Mouse (Mus musculus) CH12.LX (cell line): Measurements from ENCODE around the gene Pfkfb4. TPM values are rescaled to one million over a fixed set of nuclear protein-coding genes. Genes with fewer than 3 reads are reported as not detected.
A peak's percentile ranks its signal among the peaks of the same experiment; 100 is the strongest.

Experiments used
- DNase-seq: peaks from one replicate; pipeline ENCODE4 v3.0.0-alpha.2; 2013; ENCODE audit errors: extremely low read depth
- H3K27ac ChIP-seq: 2 replicates; pipeline ENCODE4 v1.5.1; 2012; ENCODE audit warnings: low read depth, mild to moderate bottlenecking, control low read depth, moderate library complexity; ENCODE audit not compliant: insufficient read depth
- H3K27me3 ChIP-seq: replicated peaks from 2 replicates; pipeline ENCODE3; 2012; ENCODE audit warnings: inconsistent platforms
- H3K36me3 ChIP-seq, 2 experiments: replicated peaks in 1 of 2; 2 replicates each; pipeline versions ENCODE3 to v1.6.1; 2012; ENCODE audit warnings: inconsistent platforms in 1 of 2, low read length in 1 of 2, mild to moderate bottlenecking in 1 of 2, mixed read lengths in 1 of 2, moderate library complexity in 1 of 2; ENCODE audit not compliant: control insufficient read depth in 1 of 2, insufficient read depth in 1 of 2
- H3K4me1 ChIP-seq, 2 experiments: 2 replicates each; pipeline ENCODE4 v1.6.1; 2012; ENCODE audit warnings: inconsistent platforms in 1 of 2, moderate library complexity in 1 of 2; ENCODE audit not compliant: insufficient read depth in 2 of 2, control insufficient read depth in 1 of 2
- H3K4me2 ChIP-seq: 2 replicates; pipeline ENCODE4 v1.6.1; 2012; ENCODE audit warnings: low read depth, mild to moderate bottlenecking, control low read depth; ENCODE audit not compliant: poor library complexity, insufficient read depth, severe bottlenecking
- H3K4me3 ChIP-seq, 3 experiments: fragments of 150-350 bp in 1 of 3; sonication (generic) in 1 of 3; replicated peaks in 1 of 3; 2 replicates each; pipeline versions ENCODE3 to v1.5.1; 2011 to 2012; ENCODE audit warnings: low read depth in 2 of 3, low read length in 2 of 3, mild to moderate bottlenecking in 2 of 3, moderate library complexity in 2 of 3, control low read depth in 1 of 3, improper control_type of control experiment in 1 of 3, inconsistent platforms in 1 of 3, mixed read lengths in 1 of 3; ENCODE audit not compliant: poor library complexity in 1 of 3
- H3K79me2 ChIP-seq: replicated peaks from 2 replicates; pipeline ENCODE4 v1.6.1; 2012; ENCODE audit warnings: mild to moderate bottlenecking, moderate library complexity; ENCODE audit not compliant: control insufficient read depth, poor library complexity, insufficient read depth, severe bottlenecking; ENCODE audit errors: extremely low read depth
- H3K9ac ChIP-seq: 2 replicates; pipeline ENCODE4 v1.6.1; 2012; ENCODE audit warnings: low read depth, mild to moderate bottlenecking, control low read depth, moderate library complexity; ENCODE audit not compliant: insufficient read depth
- H3K9me3 ChIP-seq: replicated peaks from 2 replicates; pipeline ENCODE3; 2012; ENCODE audit warnings: low read length, inconsistent platforms, mixed read lengths
- BHLHE40 ChIP-seq: IDR thresholded peaks from 2 replicates; pipeline ENCODE4 v1.6.1; 2011; ENCODE audit warnings: mild to moderate bottlenecking, low read depth, low read length, improper control_type of control experiment
- CHD1 ChIP-seq: IDR thresholded peaks from 2 replicates; pipeline ENCODE4 v1.6.1; 2012; ENCODE audit warnings: low read depth, low read length, improper control_type of control experiment, inconsistent platforms
- CHD2 ChIP-seq: IDR thresholded peaks from 2 replicates; pipeline ENCODE4 v1.6.1; 2011; ENCODE audit warnings: low read length, improper control_type of control experiment
- CTCF ChIP-seq, 2 experiments: IDR thresholded peaks in 1 of 2; conservative IDR thresholded peaks in 1 of 2; 2 replicates each; pipeline ENCODE4 v1.5.1; 2011 to 2012; ENCODE audit warnings: low read depth in 2 of 2, low read length in 2 of 2, improper control_type of control experiment in 1 of 2, inconsistent platforms in 1 of 2, mild to moderate bottlenecking in 1 of 2, moderate library complexity in 1 of 2
- E2F4 ChIP-seq: IDR thresholded peaks from 2 replicates; pipeline ENCODE4 v1.6.1; 2011; ENCODE audit warnings: low read depth, low read length, improper control_type of control experiment; ENCODE audit not compliant: insufficient replicate concordance
- ELF1 ChIP-seq: IDR thresholded peaks from 2 replicates; pipeline ENCODE4 v1.6.1; 2014; ENCODE audit warnings: low read depth, mild to moderate bottlenecking, inconsistent platforms, low read length, improper control_type of control experiment
- EP300 ChIP-seq: IDR thresholded peaks from 2 replicates; pipeline ENCODE4 v1.6.1; 2011; ENCODE audit warnings: low read length, improper control_type of control experiment
- ETS1 ChIP-seq: conservative IDR thresholded peaks from 2 replicates; pipeline ENCODE4 v1.6.1; 2012; ENCODE audit warnings: low read depth, mild to moderate bottlenecking, inconsistent platforms, low read length, improper control_type of control experiment, moderate library complexity
- IRF4 ChIP-seq: IDR thresholded peaks from 2 replicates; pipeline ENCODE4 v1.6.1; 2014; ENCODE audit warnings: low read depth, mild to moderate bottlenecking, inconsistent platforms, low read length, improper control_type of control experiment
- JUN ChIP-seq: IDR thresholded peaks from 2 replicates; pipeline ENCODE4 v1.6.1; 2011; ENCODE audit warnings: low read depth, mild to moderate bottlenecking, low read length, improper control_type of control experiment, moderate library complexity; ENCODE audit not compliant: insufficient read depth
- KAT2A ChIP-seq: IDR thresholded peaks from 2 replicates; pipeline ENCODE4 v1.6.1; 2012; ENCODE audit warnings: low read length, improper control_type of control experiment, inconsistent platforms; ENCODE audit not compliant: insufficient replicate concordance
- MAFK ChIP-seq: IDR thresholded peaks from 2 replicates; pipeline ENCODE4 v1.6.1; 2011; ENCODE audit warnings: low read length, improper control_type of control experiment; ENCODE audit not compliant: insufficient replicate concordance
- MAX ChIP-seq: IDR thresholded peaks from 2 replicates; pipeline ENCODE4 v1.6.1; 2011; ENCODE audit warnings: low read length, improper control_type of control experiment
- MEF2A ChIP-seq: IDR thresholded peaks from 2 replicates; pipeline ENCODE4 v1.6.1; 2014; ENCODE audit warnings: low read depth, mild to moderate bottlenecking, inconsistent platforms, low read length, improper control_type of control experiment, borderline replicate concordance
- MXI1 ChIP-seq: IDR thresholded peaks from 2 replicates; pipeline ENCODE4 v1.6.1; 2011; ENCODE audit warnings: mild to moderate bottlenecking, low read depth, low read length, improper control_type of control experiment
- MYC ChIP-seq: IDR thresholded peaks from 2 replicates; pipeline ENCODE4 v1.6.1; 2011; ENCODE audit warnings: low read depth, mild to moderate bottlenecking, improper control_type of control experiment, low read length
- NELFE ChIP-seq: IDR thresholded peaks from 2 replicates; pipeline ENCODE4 v1.6.1; 2011; ENCODE audit warnings: low read depth, low read length, improper control_type of control experiment
- NRF1 ChIP-seq: IDR thresholded peaks from 2 replicates; pipeline ENCODE4 v1.6.1; 2014; ENCODE audit warnings: low read depth, mild to moderate bottlenecking, inconsistent platforms, low read length, improper control_type of control experiment, moderate library complexity
- POLR2A ChIP-seq: IDR thresholded peaks from 2 replicates; pipeline ENCODE4 v1.6.1; 2011; ENCODE audit warnings: low read depth, mild to moderate bottlenecking, improper control_type of control experiment, low read length
- POLR2AphosphoS2 ChIP-seq: IDR thresholded peaks from 2 replicates; pipeline ENCODE4 v1.6.1; 2011; ENCODE audit warnings: low read depth, low read length, improper control_type of control experiment
- RAD21 ChIP-seq: IDR thresholded peaks from 2 replicates; pipeline ENCODE4 v1.6.1; 2011; ENCODE audit warnings: low read depth, mild to moderate bottlenecking, low read length, improper control_type of control experiment, moderate library complexity
- RCOR1 ChIP-seq: conservative IDR thresholded peaks from 2 replicates; pipeline ENCODE4 v1.6.1; 2012; ENCODE audit warnings: low read depth, mild to moderate bottlenecking, inconsistent platforms, low read length, improper control_type of control experiment
- SMC3 ChIP-seq: IDR thresholded peaks from 2 replicates; pipeline ENCODE4 v1.6.1; 2011; ENCODE audit warnings: low read depth, low read length, improper control_type of control experiment
- TBP ChIP-seq: conservative IDR thresholded peaks from 2 replicates; pipeline ENCODE4 v1.6.1; 2011; ENCODE audit warnings: low read depth, low read length, improper control_type of control experiment
- TCF12 ChIP-seq: IDR thresholded peaks from 2 replicates; pipeline ENCODE4 v1.6.1; 2014; ENCODE audit warnings: low read depth, mild to moderate bottlenecking, inconsistent platforms, low read length, improper control_type of control experiment
- USF2 ChIP-seq: conservative IDR thresholded peaks from 2 replicates; pipeline ENCODE4 v1.6.1; 2011; ENCODE audit warnings: low read depth, low read length, improper control_type of control experiment
- ZC3H11A ChIP-seq: IDR thresholded peaks from 2 replicates; pipeline ENCODE4 v1.6.1; 2012; ENCODE audit warnings: low read depth, mild to moderate bottlenecking, inconsistent platforms, low read length, improper control_type of control experiment
- ZMIZ1 ChIP-seq: IDR thresholded peaks from 2 replicates; pipeline ENCODE4 v1.6.1; 2012; ENCODE audit warnings: low read depth, mild to moderate bottlenecking, inconsistent platforms, low read length, improper control_type of control experiment
- ZNF384 ChIP-seq: IDR thresholded peaks from 2 replicates; pipeline ENCODE4 v1.6.1; 2012; ENCODE audit warnings: low read depth, low read length, improper control_type of control experiment, inconsistent platforms
- dilution Hi-C: fragments of 300-500 bp; cut with MboI; formaldehyde crosslinking; loops from 2 replicates; pipeline ENCODE4 v1.14.3; 2020; ENCODE audit warnings: low sequenced_read_pairs; ENCODE audit not compliant: extremely low pct_unique_long_range_greater_than_20kb, extremely low pct_ligation_motif_present
- in situ Hi-C: fragments of 300-500 bp; cut with MboI; formaldehyde crosslinking; loops from 3 replicates; pipeline ENCODE4 v1.14.3; 2019; ENCODE audit warnings: low sequenced_read_pairs, low pct_ligation_motif_present, low pct_unique_long_range_greater_than_20kb, mixed read lengths
- polyA plus RNA-seq: library from polyadenylated mRNA; unstranded; fragments of >175 nt; gene quantifications from 2 replicates; pipeline ENCODE4 v1.2.1, GENCODE M21; 2012; ENCODE audit warnings: low read depth; ENCODE audit not compliant: insufficient read length
- total RNA-seq, 2 experiments: library from RNA; depleted of rRNA; stranded (reverse); fragments of 300-350 nt in 1 of 2; fragments of >200 nt in 1 of 2; gene quantifications; 2 replicates each; pipeline ENCODE4 v1.2.3; 2012 to 2014

The Pfkfb4 gene
- total and polyA plus RNA-seq, 3 experiments, result 5.1 to 6.7 (median 5.9) TPM

GRCm38 (mm10) chr9:109049316-109049715 is 57.7 kb downstream of the Pfkfb4 start (continued):
- TF ChIP-seq ZMIZ1 (no peak), MXI1 (no peak; the same call in 1 of the 2 replicates)

DNA sequence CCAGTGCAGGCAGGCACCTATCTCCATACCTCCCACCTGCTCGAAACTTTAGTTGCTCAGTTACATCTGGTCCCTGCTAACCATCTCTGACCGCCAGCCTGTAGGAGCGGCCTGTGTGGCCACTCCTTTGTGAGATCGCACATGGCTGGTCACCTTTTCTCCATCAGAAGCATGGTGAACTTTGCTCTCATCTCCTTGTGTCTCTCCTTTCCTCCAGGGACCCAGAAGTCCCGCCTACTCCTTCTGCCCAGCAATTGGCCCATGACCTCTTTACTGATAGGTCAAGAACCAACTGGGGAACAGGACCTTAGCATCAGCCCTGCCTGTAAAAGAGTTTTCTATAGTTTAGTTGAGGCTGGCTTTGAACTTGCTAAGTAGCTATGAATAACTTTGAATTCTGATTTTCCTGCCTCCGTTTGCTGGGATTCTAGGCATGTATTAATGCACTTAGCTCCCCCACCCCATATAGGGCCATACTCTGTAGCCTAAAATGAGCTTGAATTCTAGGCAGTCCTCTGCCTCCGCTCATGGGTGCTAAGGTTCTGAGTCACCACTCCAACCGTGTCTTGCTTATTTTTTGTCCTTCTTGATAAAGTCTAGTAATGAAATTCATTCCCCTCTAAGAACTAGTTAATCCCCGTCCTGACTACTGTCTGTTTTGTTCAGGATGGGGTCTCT is 58.6 kb downstream of the Pfkfb4 start:
- Histone ChIP-seq H3K4me2 (peak overlapping the region; percentile 88), H3K4me3 (peak overlapping the region; percentile 67 to 91 (median 80)), H3K27me3 (no peaks in the 10 kb centered on the region), H3K4me1 (peaks cover 15 to 42% of the 10 kb centered on the region in 2 experiments), H3K36me3 (peaks cover 0 to 14% of the 10 kb centered on the region in 2 experiments), H3K9ac (peak overlapping the region; percentile 67), H3K9me3 (no peaks in the 10 kb centered on the region), H3K79me2 (peaks cover 52% of the 10 kb centered on the region), H3K27ac (peak overlapping the region; percentile 93)
- TF ChIP-seq CTCF (conservative IDR thresholded peaks at IDR 0.05 in 1 of 2, IDR thresholded peaks at IDR 0.05 in 1 of 2; ENCODE audit: low read depth in 2 of 2, low read length in 2 of 2), result no peak
- TF ChIP-seq CHD2, result peak; percentile 49
- TF ChIP-seq MXI1, result peak; percentile 75; the same call in 1 of the 2 replicates
- TF ChIP-seq TBP, result peak; percentile 89
- TF ChIP-seq USF2, result no peak
- TF ChIP-seq POLR2A, result peak; percentile 90
- no peak for TF ChIP-seq MEF2A
- TF ChIP-seq TCF12, result peak; percentile 61
- TF ChIP-seq NELFE, result peak; percentile 77
- no peak for TF ChIP-seq RAD21
- peak; percentile 18; the same call in 1 of the 2 replicates for TF ChIP-seq ELF1
- no peak for TF ChIP-seq MAFK
- peak; percentile 94 for TF ChIP-seq MYC
- TF ChIP-seq ETS1, result no peak
- TF ChIP-seq POLR2AphosphoS2, result 0 out of 2 replicates have a peak, but pooled peaks have one; percentile 59
- no peak for TF ChIP-seq E2F4
- TF ChIP-seq MAX, result peak; percentile 88
- TF ChIP-seq ZMIZ1, result no peak
- dilution Hi-C loops, result no loop called here
- peak; percentile 93 for DNase-seq
- in situ Hi-C loops, result loop anchor here (5.0 kb wide), 1 partner anchor 43 kb away; no protein-coding TSS in a partner anchor

- Histone ChIP-seq H3K27me3 (no peaks in the 10 kb centered on the region), H3K36me3 (peaks cover 0 to 19% of the 10 kb centered on the region in 2 experiments), H3K9me3 (no peaks in the 10 kb centered on the region), H3K79me2 (peaks cover 53% of the 10 kb centered on the region), H3K27ac (peak overlapping the region; percentile 93), H3K4me1 (peaks cover 18 to 47% of the 10 kb centered on the region in 2 experiments), H3K9ac (peak overlapping the region; percentile 56), H3K4me3 (peak overlapping the region; percentile 67 to 91 (median 80)), H3K4me2 (peak overlapping the region; percentile 88)
- in situ Hi-C loops, result no loop called here
- no peak for DNase-seq
- dilution Hi-C loops, result no loop called here
- TF ChIP-seq RAD21, result peak; percentile 19
- TF ChIP-seq CHD2, result 0 out of 2 replicates have a peak, but pooled peaks have one; percentile 65
- peak; percentile 65; the same call in 1 of the 2 replicates for TF ChIP-seq EP300
- no peak for TF ChIP-seq TBP
- TF ChIP-seq RCOR1, result no peak; the same call in 1 of the 2 replicates
- no peak for TF ChIP-seq ZNF384
- no peak for TF ChIP-seq MYC
- 0 out of 2 replicates have a peak, but pooled peaks have one; percentile 2 for TF ChIP-seq BHLHE40
- TF ChIP-seq SMC3, result peak; percentile 24
- TF ChIP-seq NELFE, result no peak
- TF ChIP-seq MXI1, result no peak
- no peak for TF ChIP-seq ZC3H11A
- TF ChIP-seq JUN, result no peak
- TF ChIP-seq NRF1, result no peak
- peak; percentile 20; the same call in 1 of the 2 replicates for TF ChIP-seq IRF4
- TF ChIP-seq CHD1, result no peak; the same call in 1 of the 2 replicates
- TF ChIP-seq MEF2A, result peak; percentile 9; the same call in 1 of the 2 replicates
- no peak for TF ChIP-seq KAT2A
Observed at GRCm38 (mm10) chr9:109050674-109050997, 59.1 kb downstream of the Pfkfb4 start.
